Mouse (Mus musculus) liver, embryonic 14.5 days (tissue): ENCODE measurements around the gene Smoc2. TPM values are rescaled to one million over a fixed set of nuclear protein-coding genes. Genes with fewer than 3 reads are reported as not detected.

Experiments
- ATAC-seq: fragments of 200-750 bp; cut with Nextera tagmentation; 2 replicates; pipeline ENCODE4 v1.8.0; 2017; ENCODE audit warnings: moderate number of reproducible peaks, mild to moderate bottlenecking, moderate library complexity; ENCODE audit not compliant: insufficient read depth
- DNase-seq, 3 experiments: peaks; one replicate each; pipeline ENCODE4 v3.0.0-alpha.2; 2012 to 2013; ENCODE audit warnings: low read depth in 3 of 3, low spot score in 3 of 3
- H3K27ac ChIP-seq: fragments of 300-500 bp; sonication (generic); 2 replicates; pipeline ENCODE4 v1.5.1; 2014; ENCODE audit warnings: moderate library complexity, mild to moderate bottlenecking, control low read depth, inconsistent platforms
- H3K27me3 ChIP-seq: fragments of 300-500 bp; sonication (generic); 2 replicates; pipeline ENCODE4 v1.6.1; 2014; ENCODE audit warnings: mild to moderate bottlenecking, low read length, moderate library complexity; ENCODE audit not compliant: control insufficient read depth, insufficient read depth
- H3K36me3 ChIP-seq: fragments of 300-500 bp; sonication (generic); replicated peaks from 2 replicates; pipeline ENCODE4 v1.6.1; 2014; ENCODE audit warnings: low read depth; ENCODE audit not compliant: control insufficient read depth, insufficient read depth
- H3K4me1 ChIP-seq, 2 experiments: fragments of 200-500 bp in 1 of 2; fragments of 300-500 bp in 1 of 2; sonication (generic) in 1 of 2; replicated peaks; 2 replicates each; pipeline ENCODE4 v1.6.1; 2012 to 2014; ENCODE audit warnings: antibody characterized with exemption in 1 of 2, inconsistent platforms in 1 of 2, low read length in 1 of 2; ENCODE audit not compliant: control insufficient read depth in 2 of 2, insufficient read depth in 2 of 2
- H3K4me2 ChIP-seq: fragments of 300-500 bp; sonication (generic); 2 replicates; pipeline ENCODE4 v1.6.1; 2014; ENCODE audit warnings: low read depth, mild to moderate bottlenecking, control low read depth, moderate library complexity
- H3K4me3 ChIP-seq, 2 experiments: fragments of 200-500 bp in 1 of 2; fragments of 300-500 bp in 1 of 2; sonication (generic) in 1 of 2; 2 replicates each; pipeline ENCODE4 v1.5.1; 2012 to 2014; ENCODE audit warnings: low read depth in 2 of 2, low read length in 2 of 2, mild to moderate bottlenecking in 2 of 2, control low read depth in 1 of 2, inconsistent platforms in 1 of 2, moderate library complexity in 1 of 2; ENCODE audit not compliant: insufficient read depth in 1 of 2
- H3K9ac ChIP-seq: fragments of 300-500 bp; sonication (generic); replicated peaks from 2 replicates; pipeline ENCODE4 v1.6.1; 2014; ENCODE audit warnings: mild to moderate bottlenecking, control low read depth, moderate library complexity
- H3K9me3 ChIP-seq: fragments of 300-500 bp; sonication (generic); 2 replicates; pipeline ENCODE4 v1.6.1; 2016; ENCODE audit warnings: low read length, mixed read lengths; ENCODE audit not compliant: control insufficient read depth
- CTCF ChIP-seq: IDR thresholded peaks from 2 replicates; pipeline ENCODE4 v1.5.1; 2016; ENCODE audit warnings: antibody characterized with exemption, low read depth, control low read depth
- EP300 ChIP-seq: IDR thresholded peaks from 2 replicates; pipeline ENCODE4 v1.6.1; 2016; ENCODE audit warnings: antibody characterized with exemption, low read depth
- WGBS: fragments of 180-500 bp; shearing (Covaris S2); extraction: QIAGEN DNeasy Blood & Tissue Kit; methylation state at CpG from one replicate; pipeline ENCODE4 v1.1.7; 2014; ENCODE audit not compliant: insufficient replicate concordance; 5-methylcytosine and 5-hydroxymethylcytosine counted together
- polyA plus RNA-seq, 2 experiments: library from polyadenylated mRNA; depleted of rRNA in 1 of 2; stranded (reverse) in 1 of 2; unstranded in 1 of 2; fragments of >200 nt; fragmentation: Nextera tagmentation in 1 of 2; extraction: Ambion mirVana in 1 of 2; gene quantifications; 2 replicates each; pipeline versions ENCODE4 v1.2.1 to v1.2.3; 2012 to 2014

The Smoc2 gene
- polyA plus RNA-seq, 2 experiments, result 2.4 to 3.8 TPM

DNA sequence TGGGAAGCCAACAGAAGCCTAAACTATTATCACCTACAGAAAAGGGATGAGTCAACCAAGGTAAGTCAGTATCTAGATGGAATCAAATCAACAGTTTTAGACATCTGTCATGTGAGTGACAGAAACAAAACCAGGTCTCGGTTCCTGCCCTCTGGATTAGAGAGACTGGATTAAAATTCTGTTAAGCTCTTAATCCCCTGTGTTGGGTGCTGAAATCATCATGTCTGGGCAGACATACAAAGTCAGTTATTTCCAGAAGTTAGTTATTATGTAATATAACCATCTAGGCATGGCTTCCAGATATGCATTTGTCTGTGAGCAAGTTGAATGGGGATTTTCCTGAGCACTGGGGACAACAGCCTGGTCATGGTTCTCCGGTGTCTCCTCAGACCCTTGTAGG, 33.0 kb upstream of the Smoc2 start:
- no peak for DNase-seq
- TF ChIP-seq EP300 (no peak), CTCF (no peak)
- no peak for ATAC-seq

DNA sequence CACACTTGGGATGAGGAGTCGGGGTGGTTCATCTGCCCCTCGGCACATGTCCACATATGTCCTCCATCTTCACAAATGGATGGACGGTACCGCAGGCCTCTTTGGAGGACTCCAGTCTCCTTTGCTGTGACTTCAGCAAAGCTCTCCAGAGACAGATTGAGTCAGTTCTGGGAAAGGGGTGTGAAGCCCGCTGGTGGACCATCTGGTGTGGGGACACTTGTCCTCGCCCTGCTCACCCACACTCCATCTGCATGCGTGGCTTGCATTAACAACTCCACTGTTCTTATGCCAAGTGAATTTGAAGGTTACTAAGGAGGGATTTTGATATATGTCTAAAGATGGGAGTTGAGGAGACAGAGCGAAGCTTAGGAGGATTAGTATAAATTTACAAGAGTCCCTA, 31.4 kb upstream of the Smoc2 start:
- Histone ChIP-seq H3K4me2 (no peak overlapping the region), H3K27ac (no peak overlapping the region), H3K27me3 (no peaks in the 10 kb centered on the region), H3K4me1 (peaks cover 0 to 6% of the 10 kb centered on the region in 2 experiments; a peak in 2 of 4 replicates), H3K36me3 (no peaks in the 10 kb centered on the region), H3K4me3 (no peak overlapping the region), H3K9me3 (no peaks in the 10 kb centered on the region), H3K9ac (no peak overlapping the region)
- DNase-seq (no peak), ATAC-seq (no peak)
- WGBS, result 71% methylated on average over 8 of the region's 8 CpGs
- no peak for TF ChIP-seq EP300
- TF ChIP-seq CTCF, result no peak

More for the DNA sequence above, 33.0 kb upstream of the Smoc2 start:
- 70% methylated on average over 2 of the region's 2 CpGs for WGBS
- no peak overlapping the region for H3K4me2 ChIP-seq
- H3K27me3 ChIP-seq, result no peaks in the 10 kb centered on the region
- H3K27ac ChIP-seq, result no peak overlapping the region
- H3K4me1 ChIP-seq, result peaks cover 0 to 6% of the 10 kb centered on the region in 2 experiments; a peak in 2 of 4 replicates
- H3K4me3 ChIP-seq, result no peak overlapping the region
- no peak overlapping the region for H3K9ac ChIP-seq
- no peaks in the 10 kb centered on the region for H3K9me3 ChIP-seq
- H3K36me3 ChIP-seq, result no peaks in the 10 kb centered on the region

DNA sequence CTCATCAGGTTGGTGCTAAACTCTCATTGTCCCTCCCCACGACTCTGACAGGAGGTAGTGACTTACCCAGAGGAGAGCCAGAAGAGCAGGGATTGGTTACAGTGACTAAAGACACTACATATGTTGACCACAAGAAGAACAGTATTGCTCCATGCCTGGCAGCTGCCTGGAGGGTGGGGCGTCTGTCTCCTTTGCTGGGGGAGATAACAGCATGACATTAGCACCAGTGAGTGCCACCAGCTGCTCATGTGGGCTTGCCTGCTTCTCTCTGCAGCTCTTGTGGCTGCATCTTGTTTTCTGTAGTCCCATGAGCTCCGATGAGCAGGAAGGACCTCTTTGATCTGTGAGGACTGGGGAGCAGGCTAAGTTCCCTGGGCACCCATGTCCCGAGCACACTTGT, 29.7 kb upstream of the Smoc2 start:
- 26% methylated on average over 4 of the region's 4 CpGs for WGBS
- ATAC-seq, result peak; percentile 87
- Histone ChIP-seq H3K4me3 (peak overlapping the region; percentile 32 to 41), H3K27me3 (no peaks in the 10 kb centered on the region), H3K4me1 (peaks cover 0 to 14% of the 10 kb centered on the region in 2 experiments; a peak in 2 of 4 replicates), H3K36me3 (no peaks in the 10 kb centered on the region), H3K9ac (peak overlapping the region; percentile 34; the same call in 1 of the 2 replicates), H3K4me2 (peak overlapping the region; percentile 41), H3K9me3 (no peaks in the 10 kb centered on the region), H3K27ac (peak overlapping the region; percentile 35; the same call in 1 of the 2 replicates)
- DNase-seq, result peak; percentile 19 to 33 (median 23)
- TF ChIP-seq CTCF, result peak; percentile 14; the same call in 1 of the 2 replicates
- no peak for TF ChIP-seq EP300

DNA sequence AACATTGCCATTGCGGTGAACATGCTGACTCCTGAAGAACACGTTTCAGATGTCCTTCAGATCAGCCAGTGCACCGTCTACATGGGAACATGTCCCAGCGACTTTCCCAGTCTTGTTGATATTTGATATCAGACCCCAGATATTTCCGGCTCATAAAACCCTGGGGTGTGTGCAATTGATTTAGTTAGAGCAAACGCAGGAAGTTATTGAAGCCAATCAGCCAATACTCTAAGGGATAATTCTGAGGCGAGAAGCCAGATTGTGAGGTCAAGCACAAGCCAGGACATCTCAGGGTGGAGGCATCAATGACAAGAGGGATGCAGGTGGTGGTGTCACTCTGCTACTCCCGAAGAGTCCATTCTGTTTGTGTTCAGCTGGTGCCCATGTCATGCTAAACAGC, 28.9 kb upstream of the Smoc2 start:
- peak overlapping the region; percentile 41 for H3K4me2 ChIP-seq
- no peak overlapping the region for H3K27ac ChIP-seq
- H3K9ac ChIP-seq, result no peak overlapping the region
- H3K9me3 ChIP-seq, result no peaks in the 10 kb centered on the region
- H3K4me3 ChIP-seq, result peak overlapping the region; percentile 32 to 41
- H3K27me3 ChIP-seq, result no peaks in the 10 kb centered on the region
- peaks cover 0 to 14% of the 10 kb centered on the region in 2 experiments; a peak in 2 of 4 replicates for H3K4me1 ChIP-seq
- no peak for TF ChIP-seq CTCF
- no peak for TF ChIP-seq EP300
- ATAC-seq, result no peak
- H3K36me3 ChIP-seq, result no peaks in the 10 kb centered on the region
- WGBS, result 62% methylated on average over 8 of the region's 8 CpGs
- no peak for DNase-seq

DNA sequence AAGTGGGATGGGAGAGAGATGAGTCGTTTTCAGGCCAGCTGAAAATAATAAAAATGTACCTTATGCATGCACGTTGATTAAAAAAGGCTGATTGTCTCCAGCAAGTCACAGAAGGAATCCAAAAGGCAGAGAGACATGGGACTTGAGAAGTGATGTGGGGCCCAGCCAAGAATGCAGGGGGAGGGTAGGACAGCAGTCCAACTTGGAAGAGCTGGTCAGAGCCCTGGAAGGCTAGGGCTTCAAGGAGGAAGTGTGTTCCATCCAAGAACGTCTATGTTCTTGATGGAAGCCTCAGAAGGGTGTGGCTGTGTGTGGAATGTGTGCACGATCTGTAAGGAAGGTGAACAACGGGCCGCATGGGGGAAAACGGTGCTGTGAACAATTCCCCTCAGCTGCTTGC, 26.9 kb upstream of the Smoc2 start:
- Histone ChIP-seq H3K27ac (no peak overlapping the region), H3K4me3 (no peak overlapping the region), H3K27me3 (no peaks in the 10 kb centered on the region), H3K9me3 (no peaks in the 10 kb centered on the region), H3K36me3 (no peaks in the 10 kb centered on the region), H3K4me1 (peaks cover 0 to 18% of the 10 kb centered on the region in 2 experiments; a peak in 2 of 4 replicates), H3K4me2 (no peak overlapping the region), H3K9ac (no peak overlapping the region)
- ATAC-seq, result no peak
- TF ChIP-seq EP300 (no peak), CTCF (no peak)
- no peak for DNase-seq
- WGBS, result 52% methylated on average over 7 of the region's 7 CpGs
